Mouse (Mus musculus) T-cell, adult 2 months (primary cell): ENCODE measurements around the gene Nova2.

Experiments used
- DNase-seq: peaks from one replicate; pipeline ENCODE4 v3.0.0; 2022; ENCODE audit warnings: low spot score

Nova2 gene

GRCm38 (mm10) chr7:18924321-18924720 lies 1.4 kb upstream of the Nova2 start:
- DNase-seq = no peak

- peak; percentile 8 for DNase-seq
These were observed 528 bp downstream of the Nova2 start for GRCm38 (mm10) chr7:18926041-18926790.

GRCm38 (mm10) chr7:18926911-18927310 lies 1.2 kb downstream of the Nova2 start:
- DNase-seq = no peak

- DNase-seq = no peak
These were observed 2.1 kb downstream of the Nova2 start for GRCm38 (mm10) chr7:18927759-18928158.

- no peak for DNase-seq
These were observed 16.7 kb downstream of the Nova2 start for GRCm38 (mm10) chr7:18942376-18942775.

DNA sequence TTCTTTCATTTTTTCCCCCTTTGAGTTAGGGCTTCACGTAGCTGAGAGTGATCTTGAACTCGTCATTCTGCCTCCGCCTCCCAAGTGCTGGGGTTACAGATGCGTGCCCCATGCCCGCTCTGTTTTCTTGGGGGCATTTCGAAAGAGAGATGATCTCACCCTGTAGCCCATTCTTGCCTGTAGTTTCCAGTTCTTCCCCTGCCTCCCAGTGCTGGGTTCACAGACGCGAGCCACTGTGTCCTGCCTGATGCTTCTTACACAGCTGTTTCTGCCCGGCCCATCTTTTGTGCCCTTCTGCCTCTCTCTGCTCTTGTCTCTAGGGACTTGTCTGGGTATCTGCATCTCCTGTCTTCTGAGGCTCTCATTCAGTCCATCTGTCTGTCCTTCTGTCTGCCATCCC lies 17.1 kb downstream of the Nova2 start:
- no peak for DNase-seq

DNA sequence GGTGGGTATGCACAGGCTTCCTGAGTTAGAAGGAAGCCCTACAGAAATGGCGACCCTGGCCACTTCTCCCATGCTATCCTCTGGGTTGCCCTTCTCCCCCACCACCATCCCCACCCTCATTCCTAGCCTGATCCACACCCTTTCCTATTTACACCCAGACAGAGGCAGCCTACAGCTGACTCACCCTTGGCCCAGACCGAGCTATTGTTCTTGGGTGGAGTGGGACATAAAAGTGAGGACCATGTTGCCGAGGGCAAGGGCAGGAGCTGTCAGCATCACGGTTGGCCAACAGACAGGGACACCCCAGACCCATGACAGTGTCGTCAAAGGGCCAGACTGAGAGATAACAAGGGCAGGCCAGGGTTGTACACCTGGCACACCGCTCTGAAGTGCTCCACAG lies 22.5 kb downstream of the Nova2 start:
- no peak for DNase-seq

GRCm38 (mm10) chr7:18949781-18950522 lies 24.3 kb downstream of the Nova2 start:
- no peak for DNase-seq

DNA sequence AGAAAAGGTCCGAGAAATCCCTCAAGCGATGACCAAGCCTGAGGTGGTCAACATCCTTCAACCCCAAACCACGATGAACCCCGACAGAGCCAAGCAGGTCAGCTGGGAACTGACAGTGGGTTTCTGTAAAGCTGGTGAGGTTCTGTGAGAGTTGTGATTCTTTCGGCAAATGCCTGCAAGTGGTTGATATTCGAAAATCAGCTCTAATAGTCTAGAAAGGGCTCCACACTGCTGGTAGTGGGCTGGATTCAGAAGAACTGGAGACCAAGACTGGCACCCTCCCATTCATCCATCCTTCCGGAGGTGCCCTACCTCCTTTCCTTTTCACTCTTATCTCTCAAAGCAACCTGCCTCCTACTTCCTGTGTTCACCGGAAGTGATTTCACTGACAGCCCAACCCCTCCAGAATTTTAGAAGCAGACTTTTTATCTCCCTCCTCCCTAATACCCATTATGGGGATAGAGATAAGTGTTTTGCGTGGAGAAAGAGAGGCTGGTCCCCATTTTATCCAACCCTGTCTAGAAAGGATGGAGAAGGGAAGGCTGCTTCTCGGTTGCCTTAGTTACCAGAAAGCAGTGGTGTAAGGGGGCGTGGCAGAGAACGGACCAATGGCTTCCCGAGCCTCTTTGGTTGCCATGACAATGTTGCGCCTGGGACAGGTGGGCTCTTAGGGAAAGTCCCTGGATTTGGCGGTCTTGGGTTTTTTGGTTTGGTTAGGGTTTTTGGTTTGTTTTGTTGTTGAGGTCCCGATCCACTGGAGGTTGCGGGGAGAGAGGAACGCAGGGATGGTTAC lies 25.0 kb downstream of the Nova2 start:
- DNase-seq = no peak

DNA sequence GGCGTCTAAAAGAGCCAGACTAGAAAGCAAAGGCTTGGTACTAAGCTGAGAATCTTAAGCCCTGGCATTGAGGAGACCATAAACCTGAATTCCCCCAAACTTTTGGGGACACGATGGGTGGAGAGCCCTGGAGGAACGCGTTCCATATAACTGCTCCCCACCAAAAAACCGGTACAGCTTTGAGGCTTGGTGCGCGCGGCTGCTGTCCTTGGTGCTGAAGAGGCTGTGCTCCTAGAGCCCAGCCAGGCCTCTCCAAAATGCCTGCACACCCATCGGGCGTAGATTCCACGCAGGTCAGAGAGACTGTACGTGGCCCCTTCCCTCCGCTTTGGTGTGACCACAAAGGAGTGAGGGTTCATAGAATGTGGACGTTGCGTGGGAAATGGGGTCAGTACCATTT lies 25.7 kb downstream of the Nova2 start:
- no peak for DNase-seq

DNA sequence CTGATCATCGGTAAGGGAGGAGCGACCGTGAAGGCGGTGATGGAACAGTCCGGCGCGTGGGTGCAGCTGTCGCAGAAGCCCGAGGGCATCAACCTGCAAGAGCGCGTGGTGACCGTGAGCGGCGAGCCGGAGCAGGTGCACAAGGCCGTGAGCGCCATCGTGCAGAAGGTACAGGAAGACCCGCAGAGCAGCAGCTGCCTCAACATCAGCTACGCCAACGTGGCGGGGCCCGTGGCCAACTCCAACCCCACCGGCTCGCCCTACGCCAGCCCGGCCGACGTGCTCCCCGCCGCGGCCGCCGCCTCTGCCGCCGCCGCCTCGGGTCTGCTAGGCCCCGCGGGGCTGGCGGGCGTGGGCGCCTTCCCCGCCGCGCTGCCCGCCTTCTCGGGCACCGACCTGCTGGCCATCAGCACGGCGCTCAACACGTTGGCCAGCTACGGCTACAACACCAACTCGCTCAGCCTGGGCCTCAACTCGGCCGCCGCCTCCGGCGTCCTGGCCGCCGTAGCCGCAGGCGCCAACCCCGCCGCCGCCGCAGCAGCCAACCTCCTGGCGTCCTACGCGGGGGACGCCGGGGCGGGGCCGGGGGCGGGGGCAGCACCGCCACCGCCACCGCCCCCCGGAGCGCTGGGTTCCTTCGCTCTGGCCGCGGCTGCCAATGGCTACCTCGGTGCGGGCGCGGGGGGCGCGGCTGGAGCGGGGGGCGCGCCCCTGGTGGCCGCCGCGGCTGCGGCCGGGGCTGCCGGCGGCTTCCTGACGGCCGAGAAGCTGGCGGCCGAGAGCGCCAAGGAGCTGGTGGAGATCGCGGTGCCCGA lies 32.1 kb downstream of the Nova2 start:
- DNase-seq = peak; percentile 11

GRCm38 (mm10) chr7:18958384-18958766 lies 32.7 kb downstream of the Nova2 start:
- DNase-seq = no peak

GRCm38 (mm10) chr7:18959446-18959845 lies 33.8 kb downstream of the Nova2 start:
- DNase-seq = no peak

GRCm38 (mm10) chr7:18962171-18962792 lies 36.6 kb downstream of the Nova2 start:
- DNase-seq = no peak

DNA sequence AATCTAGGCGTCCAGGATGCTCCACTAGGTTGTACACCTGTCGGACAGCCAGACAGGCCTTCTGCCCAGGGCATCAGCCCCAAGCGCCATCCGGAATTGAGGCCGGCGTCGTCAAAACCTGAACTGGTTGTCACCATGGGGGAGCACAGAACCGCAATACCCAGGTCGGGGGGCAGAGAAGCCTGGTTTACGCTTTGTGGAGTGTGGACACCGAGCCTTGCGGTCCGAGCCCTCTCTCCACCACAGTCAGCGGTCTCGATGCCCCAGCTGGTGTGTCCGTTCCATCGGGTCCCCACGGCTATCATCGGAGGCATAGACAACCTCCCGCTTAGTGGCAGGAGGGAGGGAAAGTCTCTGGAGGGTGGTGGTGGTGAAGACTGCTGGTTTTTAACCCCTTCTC lies 37.1 kb downstream of the Nova2 start:
- DNase-seq = no peak

- DNase-seq = no peak
These were observed 37.7 kb downstream of the Nova2 start for GRCm38 (mm10) chr7:18963294-18963843.

DNA sequence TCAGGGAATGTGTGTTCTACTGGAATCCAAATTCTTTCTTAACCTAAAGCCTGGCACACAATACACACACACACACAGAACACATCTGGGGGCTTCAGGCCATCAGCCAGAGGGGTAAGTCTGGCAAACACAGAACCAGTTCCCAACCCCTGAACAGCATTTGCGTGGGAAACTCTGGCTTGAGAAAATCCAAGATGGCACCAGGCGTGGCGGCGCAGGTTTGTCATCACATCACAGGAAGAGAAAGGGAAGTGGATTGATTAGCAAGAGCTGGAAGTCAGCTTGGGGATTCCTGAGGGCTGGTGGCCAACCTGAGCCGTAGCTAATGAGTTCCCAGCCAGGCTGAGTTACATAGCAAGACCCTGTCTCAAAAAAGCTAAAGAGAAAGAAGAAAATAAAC lies 39.6 kb downstream of the Nova2 start:
- no peak for DNase-seq

DNA sequence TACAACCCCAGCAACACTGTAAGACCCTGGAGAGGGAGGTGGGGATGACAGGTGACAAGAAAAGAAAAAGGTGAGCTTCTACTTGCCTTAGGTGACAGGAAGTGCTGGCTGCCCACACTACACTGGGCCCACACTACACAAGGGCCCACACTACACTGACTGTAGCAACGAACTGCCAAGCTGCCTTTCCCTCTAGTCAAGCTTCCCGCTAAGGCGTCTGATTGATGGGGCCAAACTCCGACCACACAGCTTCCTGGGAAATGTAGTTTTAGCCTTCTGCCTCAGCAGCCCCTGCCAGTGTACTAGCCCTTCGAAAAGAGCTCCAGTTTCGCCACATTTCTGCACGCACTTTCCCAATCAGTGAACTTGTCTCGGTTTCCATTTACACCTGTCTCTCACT lies 41.9 kb downstream of the Nova2 start:
- DNase-seq = no peak

- DNase-seq = no peak
These were observed 45.3 kb downstream of the Nova2 start for GRCm38 (mm10) chr7:18970956-18971355.

GRCm38 (mm10) chr7:18978381-18978780 lies 52.7 kb downstream of the Nova2 start:
- DNase-seq = no peak

DNA sequence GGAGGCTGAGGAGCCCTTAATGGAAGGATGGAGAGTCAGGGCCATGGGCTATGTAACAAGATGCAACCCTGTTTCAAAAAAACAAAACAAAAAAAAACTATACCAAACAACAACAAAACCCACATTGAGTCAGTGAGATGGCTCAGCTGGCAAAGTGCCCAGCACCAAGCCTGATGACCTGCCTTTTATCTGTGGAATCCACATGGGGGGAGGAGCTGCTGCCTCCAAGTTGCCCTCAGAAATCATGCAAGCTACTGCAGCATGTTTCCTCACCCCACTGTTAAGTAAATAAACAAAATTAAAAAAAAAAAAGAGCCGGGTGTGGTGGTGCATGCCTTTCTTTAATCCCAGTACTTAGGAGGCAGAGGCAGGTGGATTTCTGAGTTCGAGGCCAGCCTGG lies 60.8 kb downstream of the Nova2 start:
- DNase-seq = no peak
